Mouse (Mus musculus): ENCODE results near the gene Hc.

Gene Hc

GRCm38 (mm10) chr2:34976945-34977658 lies 84.1 kb downstream of the Hc start:
- DNase-seq, result no peak

DNA sequence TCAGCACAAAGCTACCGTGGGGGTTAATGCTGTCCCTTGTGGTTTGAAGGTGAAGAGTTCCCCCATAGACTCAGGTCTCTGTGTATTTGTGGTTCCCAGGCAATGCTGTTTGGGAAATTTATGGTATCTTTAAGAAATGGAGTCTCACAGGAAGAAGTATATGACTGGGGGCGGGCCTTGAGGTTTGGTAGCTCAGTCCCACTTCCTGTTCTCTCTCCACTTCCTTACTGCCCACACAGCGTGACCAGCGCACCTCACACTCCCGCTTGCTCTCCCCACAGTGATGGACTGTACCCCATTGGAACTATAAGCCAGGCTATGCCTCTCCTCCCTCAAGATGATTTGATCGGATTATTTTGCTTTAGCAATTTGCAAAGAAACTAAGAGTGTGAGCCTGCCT lies 84.8 kb downstream of the Hc start:
- DNase-seq, result no peak

GRCm38 (mm10) chr2:34973087-34973486 lies 88.2 kb downstream of the Hc start:
- no peak for DNase-seq

DNA sequence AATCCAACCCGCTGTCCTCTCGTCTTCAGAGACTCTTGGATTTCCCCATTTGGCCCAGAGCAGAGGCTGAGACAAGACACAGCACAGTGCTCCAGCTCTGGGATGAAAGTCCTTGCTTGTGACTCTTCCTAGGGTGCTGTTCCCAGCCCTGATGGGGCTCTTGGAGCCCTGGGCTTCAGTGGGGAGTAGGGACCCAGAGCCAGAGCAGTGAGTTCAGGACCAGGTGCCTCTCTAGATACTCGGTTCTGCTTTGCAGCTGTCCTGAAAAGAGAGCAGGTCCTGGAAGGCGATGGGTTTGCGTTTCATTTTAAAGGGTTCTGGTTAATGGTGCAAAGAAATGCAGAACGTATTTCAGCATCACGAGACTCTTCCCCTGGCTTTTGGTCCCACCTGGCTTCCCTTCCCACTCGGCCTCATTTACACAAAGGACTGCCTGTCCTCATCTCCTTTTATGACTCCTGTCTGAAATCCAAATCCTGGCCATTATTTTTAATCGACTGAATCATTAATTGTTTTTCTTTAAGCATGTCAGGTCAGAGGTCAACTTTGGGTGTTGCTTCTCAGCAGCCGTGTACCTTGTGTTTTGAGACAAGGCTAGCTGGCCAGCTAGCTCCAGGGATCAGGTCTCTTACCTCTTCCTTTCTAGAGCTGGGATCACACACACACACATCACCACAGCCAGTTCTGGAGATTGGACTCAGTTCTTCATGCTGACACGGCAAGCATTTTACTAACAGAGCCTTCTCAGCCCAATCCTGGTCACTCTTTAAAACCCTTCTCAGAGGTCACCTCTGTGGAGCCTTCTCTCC lies 90.0 kb downstream of the Hc start:
- no peak for DNase-seq

DNA sequence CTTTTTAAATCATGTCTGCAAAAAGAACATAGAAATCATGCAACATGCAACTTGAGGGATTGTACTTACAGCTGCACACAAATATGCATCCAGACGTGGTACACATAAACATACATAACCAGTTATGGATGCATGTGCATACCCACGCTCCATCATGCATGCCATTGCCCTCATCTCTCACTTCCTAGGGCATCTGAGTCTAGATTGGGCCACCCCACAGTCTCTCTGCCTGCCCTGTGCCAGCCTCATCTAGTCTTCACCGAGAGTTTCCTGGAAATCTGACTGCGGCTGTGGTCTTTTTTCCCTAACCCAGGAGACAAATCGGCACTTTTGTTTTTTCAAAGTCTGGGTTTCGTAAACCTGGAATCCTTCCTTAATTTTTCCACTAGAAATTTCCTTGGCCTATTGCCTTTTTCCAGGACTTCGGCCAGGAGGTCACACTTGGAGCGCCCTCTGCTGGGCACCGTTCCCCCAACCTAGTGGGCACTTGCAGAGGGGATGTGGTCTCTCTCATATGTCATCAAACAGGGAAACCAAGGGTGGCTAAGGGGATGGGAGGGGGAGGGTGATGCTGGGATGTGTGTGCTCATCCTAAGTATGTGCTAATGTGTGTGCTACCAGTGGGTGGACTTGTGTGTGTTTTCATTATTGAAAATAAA lies 91.0 kb downstream of the Hc start:
- DNase-seq, result peak; percentile 53 to 65

GRCm38 (mm10) chr2:34969166-34969565 lies 92.1 kb downstream of the Hc start:
- DNase-seq, result no peak

DNA sequence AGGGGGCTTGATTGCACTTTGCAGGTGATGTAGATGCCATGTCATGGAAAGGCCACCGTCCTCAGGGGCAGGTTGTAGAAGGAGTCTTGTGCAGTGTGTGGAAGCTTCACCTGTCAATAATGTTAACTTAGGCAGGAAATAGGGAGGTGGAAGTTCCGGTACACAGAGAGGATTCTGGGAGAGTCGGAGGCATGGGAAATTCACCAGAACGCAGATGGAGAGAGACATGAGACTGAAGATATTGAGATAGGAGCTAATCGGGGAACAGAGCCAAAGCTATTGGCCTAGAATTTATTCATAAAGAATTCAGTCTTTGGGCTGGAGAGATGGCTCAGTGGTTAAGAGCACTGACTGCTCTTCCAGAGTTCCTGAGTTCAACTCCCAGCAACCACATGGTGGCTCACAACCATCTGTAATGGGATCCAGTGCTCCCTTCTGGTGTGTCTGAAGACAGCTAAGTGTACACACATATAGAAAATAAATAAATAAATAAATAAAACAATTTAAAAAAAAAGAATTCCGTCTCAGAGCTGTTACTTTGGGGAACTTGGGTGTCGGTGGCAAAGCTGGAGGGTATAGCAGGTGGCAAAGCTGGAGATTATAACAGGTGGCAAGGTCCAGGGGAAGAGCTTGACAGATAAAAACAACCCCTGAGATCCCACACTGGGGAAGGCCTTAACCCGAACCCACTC lies 94.8 kb downstream of the Hc start:
- no peak for DNase-seq

DNA sequence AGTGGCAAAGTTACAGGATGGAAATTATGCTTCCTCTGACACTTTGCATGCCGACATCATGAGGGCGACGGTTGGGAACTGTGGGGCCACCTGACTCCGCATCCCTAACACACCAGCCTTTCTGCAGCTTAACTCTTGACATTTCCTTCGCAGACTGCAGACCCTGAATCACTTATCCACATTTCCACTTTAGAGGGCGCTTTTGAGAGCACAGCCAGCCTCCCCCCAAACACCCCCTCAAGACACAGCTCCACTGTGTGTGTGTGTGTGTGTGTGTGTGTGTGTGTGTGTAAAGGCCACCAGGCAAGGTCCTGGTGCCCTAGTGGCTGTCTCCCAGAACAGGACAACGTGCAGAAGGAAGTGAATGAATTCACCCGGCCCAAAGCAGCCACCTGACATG lies 95.4 kb downstream of the Hc start:
- DNase-seq, result peak in 1 of 2 experiments; percentile 48

GRCm38 (mm10) chr2:34965293-34965692 lies 95.9 kb downstream of the Hc start:
- peak; percentile 77 for DNase-seq

DNA sequence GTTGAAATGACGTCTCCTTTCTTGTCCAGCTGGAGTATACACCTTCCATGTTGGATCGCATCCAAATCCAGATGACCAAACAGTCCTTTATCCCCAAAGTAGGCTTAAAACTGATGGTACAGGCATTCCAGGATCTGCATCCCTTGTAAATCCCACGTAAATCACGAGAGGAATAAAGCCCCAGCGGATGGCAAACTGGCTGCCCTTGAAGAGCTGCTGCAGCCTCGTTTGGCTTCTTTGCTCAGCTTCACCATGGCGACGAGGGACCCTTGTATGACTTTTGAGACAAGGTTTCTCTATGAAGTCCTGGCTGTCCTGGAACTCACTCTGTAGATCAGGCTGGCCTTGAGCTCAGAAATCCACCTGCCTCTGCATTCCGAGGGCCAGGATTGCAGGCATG lies 96.6 kb downstream of the Hc start:
- no peak for DNase-seq

DNA sequence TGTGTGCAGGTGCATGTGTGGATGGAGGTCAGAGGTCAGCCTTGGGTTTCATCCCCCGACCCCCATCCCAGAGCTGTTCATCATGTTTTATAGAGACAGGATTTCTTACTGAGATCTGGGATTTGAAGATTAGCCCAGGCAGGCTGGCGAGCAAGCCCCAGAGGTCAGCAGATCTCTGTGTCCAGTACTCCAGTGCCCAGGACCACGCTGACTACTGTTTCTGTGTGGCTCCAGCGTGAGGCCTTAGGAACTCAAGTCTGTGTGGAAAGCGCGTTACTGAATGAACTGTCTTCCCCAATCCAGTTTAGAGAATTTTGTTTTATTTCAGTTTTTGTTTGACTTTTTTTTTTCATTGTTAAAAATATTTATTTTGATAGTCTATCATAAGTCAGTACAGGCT lies 97.0 kb downstream of the Hc start:
- DNase-seq, result peak in 1 of 2 experiments; percentile 28

DNA sequence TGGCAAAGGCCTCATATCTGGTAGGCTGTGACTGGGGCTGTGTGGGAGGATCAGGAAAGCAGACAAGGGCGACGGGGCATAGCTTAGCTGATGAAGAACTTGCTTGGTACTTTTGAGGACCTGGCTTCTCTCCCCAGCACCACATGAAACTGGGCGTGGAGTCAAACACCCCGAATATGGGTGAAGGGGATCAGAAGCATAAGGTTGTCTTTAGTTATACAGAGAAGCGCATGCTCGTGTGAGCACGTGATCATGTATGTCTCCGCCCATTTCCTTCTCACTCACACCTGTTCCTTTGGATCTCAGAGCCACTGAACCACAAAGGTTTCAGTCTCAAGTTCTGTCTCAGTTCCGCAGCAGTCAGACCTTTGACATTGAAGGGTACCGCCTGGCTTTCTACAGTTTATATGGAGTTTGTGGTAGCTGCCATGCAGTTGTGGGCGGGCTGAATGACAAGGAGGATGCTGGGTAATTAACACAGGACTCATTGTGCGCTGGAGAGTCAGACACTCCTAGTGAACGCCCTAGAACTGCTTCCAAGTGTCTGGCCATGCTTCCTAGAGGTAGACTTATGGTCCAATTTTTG lies 97.8 kb downstream of the Hc start:
- DNase-seq, result peak; percentile 78 to 92

DNA sequence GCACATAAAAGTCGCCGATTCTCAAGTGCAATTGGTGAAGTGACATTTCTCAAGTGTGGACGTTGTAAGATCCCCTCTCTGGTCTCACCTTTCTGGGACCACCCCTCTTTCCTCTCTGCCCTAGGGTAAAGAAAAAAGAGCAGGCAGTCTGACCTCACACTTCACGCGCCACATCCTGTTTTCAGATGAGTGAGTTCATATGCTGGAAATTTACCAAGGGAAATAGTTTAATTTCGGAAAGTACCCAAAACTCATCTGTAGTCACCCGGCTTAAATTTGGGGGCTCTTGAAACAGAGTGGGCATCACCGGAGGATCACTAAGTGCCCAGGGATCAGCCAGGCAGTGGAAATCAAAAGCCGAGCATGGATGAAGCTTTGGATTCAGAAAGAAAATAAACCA lies 98.3 kb downstream of the Hc start:
- DNase-seq, result peak; percentile 60 to 79

DNA sequence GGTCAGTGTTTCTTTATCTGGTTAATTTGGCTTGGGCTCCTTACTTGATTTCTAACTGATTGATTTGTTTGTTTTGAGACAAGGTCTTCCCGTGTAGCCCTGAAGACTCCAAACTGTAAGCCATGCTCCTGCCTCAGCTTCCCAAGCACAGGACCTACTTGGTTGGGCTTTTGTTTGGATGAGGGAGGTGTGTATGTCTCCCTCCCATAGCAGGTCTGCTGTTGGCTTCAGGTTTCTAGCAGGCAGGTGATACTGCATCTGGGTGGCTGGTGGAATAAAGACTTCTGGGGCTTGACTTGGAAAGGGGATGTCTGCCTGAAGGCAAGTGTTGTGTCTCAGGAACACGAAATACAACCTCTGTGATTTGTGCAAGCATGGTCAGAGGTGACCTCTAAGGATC lies 99.0 kb downstream of the Hc start:
- DNase-seq, result no peak

DNA sequence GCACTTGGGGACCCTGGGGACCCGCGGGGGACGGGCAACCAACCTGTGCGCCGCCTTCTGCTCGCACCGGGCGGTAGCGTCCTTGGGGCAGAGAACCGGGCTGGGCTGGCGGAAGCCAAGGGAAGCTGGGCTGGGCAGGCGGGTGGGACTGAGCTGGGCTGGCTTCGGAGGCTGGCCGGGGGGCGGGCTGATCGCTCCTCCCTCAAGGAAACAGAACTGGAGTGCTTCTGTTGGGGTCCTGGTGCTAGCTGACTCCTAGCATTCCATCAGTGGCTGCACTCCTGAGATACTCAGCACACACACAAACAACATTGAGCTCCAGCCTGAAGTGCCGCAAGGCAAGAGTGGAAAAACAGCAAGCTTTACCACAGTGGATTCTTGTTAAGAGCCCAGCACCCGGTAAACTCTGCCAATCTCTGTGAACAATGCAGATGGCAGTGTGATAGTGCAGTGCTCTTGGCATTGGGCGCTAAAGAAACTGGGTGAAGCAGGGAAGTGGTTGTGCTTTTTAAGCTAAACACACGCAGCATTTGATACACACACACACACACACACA lies 99.7 kb downstream of the Hc start, which contains the start of gene Traf1:
Gene Traf1, minus strand, starts transcription at position 292 of the 556 bp plus-strand sequence.
- DNase-seq, result peak; percentile 54 to 70

DNA sequence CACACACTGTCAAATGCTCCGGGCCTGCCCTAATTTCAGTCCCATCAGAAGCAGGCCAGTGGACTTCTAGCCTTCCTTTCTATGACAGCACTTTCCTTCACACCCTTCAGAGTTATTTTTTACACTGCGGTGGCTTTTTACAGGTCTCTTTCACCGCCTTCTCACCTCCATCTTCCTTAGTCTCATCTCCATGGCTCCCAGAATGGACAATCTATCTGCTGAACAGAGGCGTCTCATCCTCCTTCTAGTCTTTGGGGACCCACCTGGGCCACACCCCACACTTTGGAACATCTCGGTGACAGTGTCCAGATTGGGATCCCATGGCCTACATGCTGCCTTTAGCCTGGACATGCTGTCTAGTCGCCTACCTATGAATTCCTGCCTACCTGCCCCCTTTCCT lies 100.3 kb downstream of the Hc start:
- DNase-seq, result no peak

- DNase-seq, result no peak
These were observed 100.8 kb downstream of the Hc start for GRCm38 (mm10) chr2:34960466-34960865.

GRCm38 (mm10) chr2:34958582-34958981 lies 102.7 kb downstream of the Hc start:
- DNase-seq, result peak; percentile 49 to 72

DNA sequence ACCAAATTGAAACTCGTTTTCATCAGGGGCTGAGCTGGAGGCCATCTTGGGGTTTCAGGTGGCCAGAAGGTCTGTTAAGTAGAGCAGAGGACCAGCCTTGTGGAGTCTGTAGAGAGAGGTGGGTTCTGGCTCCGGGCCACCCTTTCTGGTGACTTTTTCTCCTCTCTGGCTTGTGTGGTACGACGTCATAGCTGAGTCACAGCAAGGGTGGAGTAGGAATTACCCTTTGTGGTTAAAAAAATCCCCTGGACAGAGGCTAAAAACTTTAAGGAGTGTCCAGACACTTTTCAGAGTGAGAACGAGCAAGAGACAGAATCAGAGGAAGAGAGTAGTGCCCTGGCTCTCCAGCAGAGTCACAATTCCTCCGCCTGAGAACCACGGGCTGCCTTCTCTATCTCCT lies 103.2 kb downstream of the Hc start:
- no peak for DNase-seq

DNA sequence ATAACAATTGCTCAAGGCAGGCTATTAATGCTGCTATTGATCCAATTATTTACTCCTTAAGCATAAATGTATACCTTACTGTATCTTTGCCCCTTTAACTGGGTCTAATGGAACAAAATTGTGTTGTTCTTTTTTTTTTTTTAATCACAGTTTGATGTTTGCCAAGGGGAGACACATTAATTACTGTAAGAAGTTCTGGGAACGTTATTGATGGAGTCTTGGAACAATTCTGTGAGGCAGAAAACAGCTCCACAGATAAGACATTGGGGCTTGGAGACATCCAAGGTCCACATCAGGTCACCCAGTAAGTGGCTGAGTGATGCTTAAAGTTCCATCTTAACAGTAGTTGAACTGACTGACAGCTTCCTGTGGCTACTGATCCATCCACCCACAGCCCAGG lies 103.8 kb downstream of the Hc start:
- no peak for DNase-seq

GRCm38 (mm10) chr2:34956941-34957340 lies 104.3 kb downstream of the Hc start:
- DNase-seq, result no peak

DNA sequence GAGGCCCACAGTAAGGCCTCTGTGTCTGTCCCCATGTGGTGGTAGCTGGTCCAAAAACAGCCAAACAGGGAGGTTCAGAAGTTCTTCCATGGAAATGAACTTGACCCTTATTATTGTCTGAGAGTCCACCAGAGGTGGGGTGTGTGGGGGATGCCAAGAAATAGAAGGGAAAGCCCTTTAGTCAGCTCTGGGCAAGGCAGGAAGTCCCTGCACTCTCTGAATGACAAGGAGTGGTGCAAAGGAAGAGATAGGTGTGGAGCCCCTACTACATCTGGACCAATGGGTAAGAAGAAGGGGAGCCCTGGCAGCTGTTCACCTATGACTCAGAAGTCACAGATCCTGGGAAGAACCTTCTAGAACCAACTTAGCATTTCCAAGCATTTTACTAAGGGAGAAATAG lies 106.9 kb downstream of the Hc start:
- no peak for DNase-seq
